Mouse (Mus musculus) left cerebral cortex, postnatal 36 days (tissue): ENCODE results near the gene Tbc1d7. TPM values are rescaled to one million over a fixed set of nuclear protein-coding genes. Genes with fewer than 3 reads are reported as not detected.

Experiments used
- DNase-seq, 2 experiments: peaks; one replicate each; pipeline ENCODE4 v3.0.0; 2021 to 2022; ENCODE audit warnings: low spot score in 2 of 2, mixed read lengths in 1 of 2
- intact Hi-C: fragments of 180-260 bp; cut with DNase I; formaldehyde crosslinking; loops from one replicate; pipeline ENCODE4 v1.15.1; 2025
- total RNA-seq, 2 experiments: library from RNA; stranded (reverse); gene quantifications; 2 replicates each; pipeline ENCODE4 v1.2.3; 2021

The Tbc1d7 gene
- 10 to 100 TPM; 30.7 to 32.9 TPM for total RNA-seq

- intact Hi-C loops, result loop anchor here (1.0 to 5.0 kb wide), 2 partner anchors 196 to 227 kb away; partner anchors contain the start of genes Nol7 and Sirt5
- DNase-seq, result peak; percentile 98 to 99
Measured at GRCm38 (mm10) chr13:43171020-43171710, at the start of gene Tbc1d7. TSS of gene Tbc1d7 (minus strand) at chr13:43171501.

- intact Hi-C loops, result no loop called here
Measured at GRCm38 (mm10) chr13:43220635-43221034, 49.3 kb upstream of the Tbc1d7 start.

GRCm38 (mm10) chr13:43218764-43219163 lies 47.5 kb upstream of the Tbc1d7 start:
- DNase-seq, result no peak
- intact Hi-C loops, result no loop called here

More at GRCm38 (mm10) chr13:43220635-43221034, 49.3 kb upstream of the Tbc1d7 start:
- no peak for DNase-seq

GRCm38 (mm10) chr13:43218284-43218683 lies 47.0 kb upstream of the Tbc1d7 start:
- intact Hi-C loops, result no loop called here
- DNase-seq, result no peak

GRCm38 (mm10) chr13:43217686-43218085 lies 46.4 kb upstream of the Tbc1d7 start:
- intact Hi-C loops, result no loop called here
- DNase-seq, result no peak

- no peak for DNase-seq
- intact Hi-C loops, result no loop called here
Measured at GRCm38 (mm10) chr13:43217059-43217458, 45.8 kb upstream of the Tbc1d7 start.

GRCm38 (mm10) chr13:43215994-43216706 lies 44.8 kb upstream of the Tbc1d7 start:
- DNase-seq, result no peak
- intact Hi-C loops, result no loop called here

- intact Hi-C loops, result no loop called here
- DNase-seq, result no peak
Measured at GRCm38 (mm10) chr13:43215144-43215993, 44.1 kb upstream of the Tbc1d7 start.

- intact Hi-C loops, result no loop called here
- DNase-seq, result no peak
Measured at GRCm38 (mm10) chr13:43212338-43212737, 41.0 kb upstream of the Tbc1d7 start.

- intact Hi-C loops, result no loop called here
- no peak for DNase-seq
Measured at GRCm38 (mm10) chr13:43210956-43211355, 39.7 kb upstream of the Tbc1d7 start.

GRCm38 (mm10) chr13:43209560-43209959 lies 38.3 kb upstream of the Tbc1d7 start:
- intact Hi-C loops, result no loop called here
- no peak for DNase-seq

GRCm38 (mm10) chr13:43208914-43209439 lies 37.7 kb upstream of the Tbc1d7 start:
- intact Hi-C loops, result no loop called here
- no peak for DNase-seq

GRCm38 (mm10) chr13:43206118-43206683 lies 34.9 kb upstream of the Tbc1d7 start:
- no peak for DNase-seq
- intact Hi-C loops, result no loop called here

GRCm38 (mm10) chr13:43203641-43204040 lies 32.3 kb upstream of the Tbc1d7 start:
- DNase-seq, result no peak
- intact Hi-C loops, result loop anchor here (5.0 kb wide), 1 partner anchor 99 kb away; the partner anchor contains the start of gene Gfod1

GRCm38 (mm10) chr13:43203234-43203633 lies 31.9 kb upstream of the Tbc1d7 start:
- intact Hi-C loops, result loop anchor here (5.0 kb wide), 1 partner anchor 99 kb away; the partner anchor contains the start of gene Gfod1
- no peak for DNase-seq

GRCm38 (mm10) chr13:43202351-43202750 lies 31.1 kb upstream of the Tbc1d7 start:
- intact Hi-C loops, result loop anchor here (5.0 kb wide), 1 partner anchor 100 kb away; the partner anchor contains the start of gene Gfod1

GRCm38 (mm10) chr13:43201033-43201432 lies 29.7 kb upstream of the Tbc1d7 start:
- intact Hi-C loops, result loop anchor here (5.0 kb wide), 1 partner anchor 101 kb away; the partner anchor contains the start of gene Gfod1
- DNase-seq, result peak in 1 of 2 experiments; percentile 59

More at GRCm38 (mm10) chr13:43202351-43202750, 31.1 kb upstream of the Tbc1d7 start:
- no peak for DNase-seq

GRCm38 (mm10) chr13:43200473-43200872 lies 29.2 kb upstream of the Tbc1d7 start:
- no peak for DNase-seq
- intact Hi-C loops, result loop anchor here (5.0 kb wide), 1 partner anchor 102 kb away; the partner anchor contains the start of gene Gfod1

- no peak for DNase-seq
- intact Hi-C loops, result loop anchor here (5.0 kb wide), 1 partner anchor 103 kb away; the partner anchor contains the start of gene Gfod1
Measured at GRCm38 (mm10) chr13:43199749-43200148, 28.4 kb upstream of the Tbc1d7 start.
